Mouse (Mus musculus): ENCODE data around the gene Mtmr3. TPM values are rescaled to one million over a fixed set of nuclear protein-coding genes. Genes with fewer than 3 reads are reported as not detected.

The Mtmr3 gene
- total RNA-seq, 1 experiment = 30.7 TPM

DNA sequence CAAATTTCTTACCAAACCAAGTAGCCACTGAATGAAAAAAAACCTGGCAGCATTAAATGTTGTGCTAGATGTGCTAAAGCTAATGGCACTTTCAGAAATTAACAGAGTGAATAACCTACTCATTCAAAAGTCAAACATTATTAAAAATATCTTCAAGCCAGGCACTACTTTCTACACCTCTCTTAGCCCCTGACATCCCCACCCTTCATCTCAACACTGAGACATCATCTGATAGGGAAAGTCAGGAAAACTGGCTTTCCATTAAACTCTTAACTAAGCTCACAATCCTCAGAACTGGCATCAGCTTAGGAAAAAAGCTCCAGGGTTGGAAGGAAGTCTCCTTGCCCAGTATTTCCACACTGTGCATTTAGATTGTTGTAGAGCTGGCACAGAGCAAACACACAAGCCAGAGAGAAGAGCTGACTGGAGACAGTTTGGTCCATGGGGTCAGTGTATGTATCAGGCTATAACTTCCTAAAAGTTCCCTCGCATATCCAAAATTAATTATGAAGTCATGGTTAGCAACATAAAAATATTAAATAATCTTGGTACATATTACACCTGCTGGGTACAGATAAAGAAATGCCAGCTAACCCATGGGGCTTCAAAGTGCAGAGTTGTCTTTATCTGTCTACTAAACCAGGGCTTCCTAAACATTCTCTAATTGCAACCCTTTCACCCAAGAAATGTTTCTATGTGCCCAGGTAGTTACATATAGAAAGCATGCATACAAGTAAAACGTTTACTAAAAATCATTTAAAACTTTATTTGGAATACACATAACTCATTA lies 41.2 kb downstream of the Mtmr3 start:
- no peaks in the 10 kb centered on the region for H3K36me3 ChIP-seq (ENCODE audit: control insufficient read depth, insufficient read depth, low read length, poor library complexity, severe bottlenecking)
- H3K4me3 ChIP-seq (ENCODE audit: insufficient read depth in 1 of 2, low read depth in 1 of 2, low read length in 2 of 2, poor library complexity in 1 of 2, severe bottlenecking in 1 of 2) = no peak overlapping the region
- no peak for DNase-seq (ENCODE audit: low read depth, low spot score)
- no peak overlapping the region for H3K9ac ChIP-seq (ENCODE audit: insufficient read depth, low read depth, low read length, poor library complexity, severe bottlenecking)
- TF ChIP-seq CHD2 (IDR thresholded peaks at IDR 0.05; ENCODE audit: low read depth, low read length) (no peak), ZNF384 (IDR thresholded peaks at IDR 0.05; ENCODE audit: low read depth, low read length) (no peak), ZC3H11A (IDR thresholded peaks at IDR 0.05; ENCODE audit: borderline replicate concordance, low read depth, low read length) (no peak), MAFK (IDR thresholded peaks at IDR 0.05; ENCODE audit: insufficient read depth, low read depth, low read length) (no peak), HCFC1 (IDR thresholded peaks at IDR 0.05; ENCODE audit: borderline replicate concordance, insufficient read depth, low read length) (no peak)
- in situ Hi-C loops (cut with MboI; ENCODE audit: low sequenced_read_pairs in 2 of 2, unreplicated experiment in 2 of 2) = no loop called here
- H3K4me1 ChIP-seq (ENCODE audit: control insufficient read depth in 2 of 2, insufficient read depth in 2 of 2, low read length in 2 of 2, poor library complexity in 1 of 2) = no peaks in the 10 kb centered on the region
- H3K27ac ChIP-seq (ENCODE audit: insufficient read depth, low read depth, low read length, poor library complexity, severe bottlenecking) = no peak overlapping the region
- H3K9me3 ChIP-seq (ENCODE audit: control insufficient read depth, insufficient read depth, low read depth, low read length) = no peaks in the 10 kb centered on the region

DNA sequence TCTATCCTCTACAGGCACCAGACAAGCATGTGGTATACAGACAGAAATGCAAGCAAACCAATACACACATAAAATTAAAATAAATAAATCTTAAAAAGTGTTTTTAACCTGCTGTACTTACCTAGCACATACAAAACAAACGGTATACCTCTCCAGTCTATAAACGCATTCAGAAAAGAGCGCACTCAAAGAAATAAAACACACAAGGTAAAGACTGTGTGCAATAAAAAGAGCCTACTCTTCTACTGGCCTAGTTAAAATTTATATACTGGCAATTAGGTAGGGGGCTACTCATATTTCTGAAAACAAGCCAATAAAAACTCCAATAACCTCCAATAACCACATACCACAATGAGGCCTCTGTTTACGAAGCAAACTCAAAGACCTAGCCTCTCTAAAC lies 47.1 kb downstream of the Mtmr3 start:
- no peak overlapping the region for H3K4me3 ChIP-seq (ENCODE audit: insufficient read depth in 1 of 2, low read depth in 1 of 2, low read length in 2 of 2, poor library complexity in 1 of 2, severe bottlenecking in 1 of 2)
- in situ Hi-C loops (cut with MboI; ENCODE audit: low sequenced_read_pairs in 2 of 2, unreplicated experiment in 2 of 2) = no loop called here
- H3K36me3 ChIP-seq (ENCODE audit: control insufficient read depth, insufficient read depth, low read length, poor library complexity, severe bottlenecking) = no peaks in the 10 kb centered on the region
- no peak for TF ChIP-seq CHD2 (IDR thresholded peaks at IDR 0.05; ENCODE audit: low read depth, low read length)
- no peak for TF ChIP-seq ZNF384 (IDR thresholded peaks at IDR 0.05; ENCODE audit: low read depth, low read length)
- TF ChIP-seq ZC3H11A (IDR thresholded peaks at IDR 0.05; ENCODE audit: borderline replicate concordance, low read depth, low read length) = no peak
- no peak for TF ChIP-seq MAFK (IDR thresholded peaks at IDR 0.05; ENCODE audit: insufficient read depth, low read depth, low read length)
- TF ChIP-seq HCFC1 (IDR thresholded peaks at IDR 0.05; ENCODE audit: borderline replicate concordance, insufficient read depth, low read length) = no peak
- no peak overlapping the region for H3K27ac ChIP-seq (ENCODE audit: insufficient read depth, low read depth, low read length, poor library complexity, severe bottlenecking)
- H3K9ac ChIP-seq (ENCODE audit: insufficient read depth, low read depth, low read length, poor library complexity, severe bottlenecking) = no peak overlapping the region
- no peaks in the 10 kb centered on the region for H3K4me1 ChIP-seq (ENCODE audit: control insufficient read depth in 2 of 2, insufficient read depth in 2 of 2, low read length in 2 of 2, poor library complexity in 1 of 2)
- DNase-seq (ENCODE audit: low read depth, low spot score) = no peak
- H3K9me3 ChIP-seq (ENCODE audit: control insufficient read depth, insufficient read depth, low read depth, low read length) = no peaks in the 10 kb centered on the region

DNA sequence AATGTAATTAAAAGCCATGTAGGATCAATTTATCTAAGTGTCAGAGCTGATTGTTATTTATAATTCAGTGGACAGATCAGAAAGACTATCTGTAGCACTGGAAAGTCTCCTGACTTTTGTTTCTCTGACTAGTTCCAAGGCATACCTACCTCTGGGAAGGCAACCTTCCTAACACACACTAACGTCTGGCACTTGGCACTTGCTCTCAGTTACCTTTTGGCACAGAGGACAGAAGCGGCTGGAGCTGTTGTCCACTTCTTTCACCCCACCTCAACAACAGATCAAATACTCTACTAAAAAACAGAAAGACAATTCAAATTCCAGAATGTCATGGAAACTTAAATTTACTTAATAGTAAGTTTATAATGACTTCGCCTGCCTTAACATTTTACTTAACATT lies 48.7 kb downstream of the Mtmr3 start:
- Histone ChIP-seq H3K4me3 (ENCODE audit: insufficient read depth in 1 of 2, low read depth in 1 of 2, low read length in 2 of 2, poor library complexity in 1 of 2, severe bottlenecking in 1 of 2) (no peak overlapping the region), H3K27ac (ENCODE audit: insufficient read depth, low read depth, low read length, poor library complexity, severe bottlenecking) (no peak overlapping the region), H3K36me3 (ENCODE audit: control insufficient read depth, insufficient read depth, low read length, poor library complexity, severe bottlenecking) (no peaks in the 10 kb centered on the region), H3K9me3 (ENCODE audit: control insufficient read depth, insufficient read depth, low read depth, low read length) (no peaks in the 10 kb centered on the region), H3K9ac (ENCODE audit: insufficient read depth, low read depth, low read length, poor library complexity, severe bottlenecking) (no peak overlapping the region), H3K4me1 (ENCODE audit: control insufficient read depth in 2 of 2, insufficient read depth in 2 of 2, low read length in 2 of 2, poor library complexity in 1 of 2) (no peaks in the 10 kb centered on the region)
- no peak for TF ChIP-seq CHD2 (IDR thresholded peaks at IDR 0.05; ENCODE audit: low read depth, low read length)
- no peak for TF ChIP-seq MAFK (IDR thresholded peaks at IDR 0.05; ENCODE audit: insufficient read depth, low read depth, low read length)
- TF ChIP-seq ZNF384 (IDR thresholded peaks at IDR 0.05; ENCODE audit: low read depth, low read length) = no peak
- TF ChIP-seq ZC3H11A (IDR thresholded peaks at IDR 0.05; ENCODE audit: borderline replicate concordance, low read depth, low read length) = no peak
- no peak for TF ChIP-seq HCFC1 (IDR thresholded peaks at IDR 0.05; ENCODE audit: borderline replicate concordance, insufficient read depth, low read length)
- in situ Hi-C loops (cut with MboI; ENCODE audit: low sequenced_read_pairs in 2 of 2, unreplicated experiment in 2 of 2) = no loop called here
- DNase-seq (ENCODE audit: low read depth, low spot score) = no peak

DNA sequence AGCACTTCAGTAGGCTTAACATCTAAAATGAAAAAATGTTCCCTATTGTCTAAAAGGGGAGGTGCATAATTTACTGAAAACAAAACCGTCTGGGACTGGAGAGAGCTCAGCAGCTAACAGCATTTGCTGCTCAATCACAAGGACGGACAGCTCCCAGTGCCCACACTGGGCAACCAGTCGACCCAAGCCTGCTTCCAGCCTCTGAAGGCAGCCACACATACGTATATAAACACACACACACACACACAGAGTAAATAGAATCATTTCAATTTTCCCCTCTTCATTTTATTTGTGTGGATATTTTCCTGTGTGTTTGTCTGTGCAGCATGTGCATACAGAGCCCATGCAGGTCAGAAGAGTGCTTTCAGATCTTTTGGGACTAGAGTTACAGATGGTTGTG lies 49.3 kb downstream of the Mtmr3 start:
- H3K36me3 ChIP-seq (ENCODE audit: control insufficient read depth, insufficient read depth, low read length, poor library complexity, severe bottlenecking) = no peaks in the 10 kb centered on the region
- DNase-seq (ENCODE audit: low read depth, low spot score) = no peak
- H3K4me3 ChIP-seq (ENCODE audit: insufficient read depth in 1 of 2, low read depth in 1 of 2, low read length in 2 of 2, poor library complexity in 1 of 2, severe bottlenecking in 1 of 2) = no peak overlapping the region
- in situ Hi-C loops (cut with MboI; ENCODE audit: low sequenced_read_pairs in 2 of 2, unreplicated experiment in 2 of 2) = no loop called here
- TF ChIP-seq ZC3H11A (IDR thresholded peaks at IDR 0.05; ENCODE audit: borderline replicate concordance, low read depth, low read length) = no peak
- no peak for TF ChIP-seq CHD2 (IDR thresholded peaks at IDR 0.05; ENCODE audit: low read depth, low read length)
- no peak for TF ChIP-seq MAFK (IDR thresholded peaks at IDR 0.05; ENCODE audit: insufficient read depth, low read depth, low read length)
- TF ChIP-seq ZNF384 (IDR thresholded peaks at IDR 0.05; ENCODE audit: low read depth, low read length) = no peak
- no peak for TF ChIP-seq HCFC1 (IDR thresholded peaks at IDR 0.05; ENCODE audit: borderline replicate concordance, insufficient read depth, low read length)
- no peaks in the 10 kb centered on the region for H3K9me3 ChIP-seq (ENCODE audit: control insufficient read depth, insufficient read depth, low read depth, low read length)
- no peak overlapping the region for H3K27ac ChIP-seq (ENCODE audit: insufficient read depth, low read depth, low read length, poor library complexity, severe bottlenecking)
- no peaks in the 10 kb centered on the region for H3K4me1 ChIP-seq (ENCODE audit: control insufficient read depth in 2 of 2, insufficient read depth in 2 of 2, low read length in 2 of 2, poor library complexity in 1 of 2)
- H3K9ac ChIP-seq (ENCODE audit: insufficient read depth, low read depth, low read length, poor library complexity, severe bottlenecking) = no peak overlapping the region

Data from ES-E14 (cell line).